Mouse (Mus musculus) forebrain, embryonic 12.5 days (tissue): Measurements from ENCODE around the gene Supt4a. TPM values are rescaled to one million over a fixed set of nuclear protein-coding genes. Genes with fewer than 3 reads are reported as not detected.

ENCODE experiments used
- ATAC-seq: fragments of 200-750 bp; cut with Nextera tagmentation; 2 replicates; pipeline ENCODE4 v1.8.0; 2017; ENCODE audit warnings: moderate TSS enrichment; ENCODE audit not compliant: low FRiP score
- H3K27ac ChIP-seq: fragments of 300-500 bp; sonication (generic); 2 replicates; pipeline ENCODE4 v1.5.1; 2016; ENCODE audit warnings: mild to moderate bottlenecking
- H3K27me3 ChIP-seq: fragments of 300-500 bp; sonication (generic); 2 replicates; pipeline ENCODE4 v1.6.1; 2016; ENCODE audit warnings: mild to moderate bottlenecking
- H3K36me3 ChIP-seq: fragments of 300-500 bp; sonication (generic); replicated peaks from 2 replicates; pipeline ENCODE4 v1.6.1; 2016; ENCODE audit warnings: mild to moderate bottlenecking
- H3K4me1 ChIP-seq: fragments of 300-500 bp; sonication (generic); 2 replicates; pipeline ENCODE4 v1.6.1; 2016
- H3K4me2 ChIP-seq: fragments of 300-500 bp; sonication (generic); 2 replicates; pipeline ENCODE4 v1.6.1; 2016; ENCODE audit warnings: mild to moderate bottlenecking, moderate library complexity
- H3K4me3 ChIP-seq: fragments of 300-500 bp; sonication (generic); replicated peaks from 2 replicates; pipeline ENCODE4 v1.5.1; 2016; ENCODE audit warnings: mild to moderate bottlenecking
- H3K9ac ChIP-seq: fragments of 300-500 bp; sonication (generic); 2 replicates; pipeline ENCODE4 v1.6.1; 2016; ENCODE audit warnings: mild to moderate bottlenecking
- H3K9me3 ChIP-seq: fragments of 300-500 bp; sonication (generic); 2 replicates; pipeline ENCODE4 v1.6.1; 2016
- WGBS: fragments of 180-500 bp; shearing (Covaris S2); methylation state at CpG from one replicate; pipeline ENCODE4 v1.1.7; 2016; 5-methylcytosine and 5-hydroxymethylcytosine counted together
- polyA plus RNA-seq: library from polyadenylated mRNA; unstranded; fragments of >200 nt; fragmentation: Nextera tagmentation; extraction: Ambion mirVana; gene quantifications from 2 replicates; pipeline ENCODE4 v1.2.1, GENCODE M21; 2016

Supt4a gene
- polyA plus RNA-seq, 1 experiment from 2014 or later = 137 TPM

DNA sequence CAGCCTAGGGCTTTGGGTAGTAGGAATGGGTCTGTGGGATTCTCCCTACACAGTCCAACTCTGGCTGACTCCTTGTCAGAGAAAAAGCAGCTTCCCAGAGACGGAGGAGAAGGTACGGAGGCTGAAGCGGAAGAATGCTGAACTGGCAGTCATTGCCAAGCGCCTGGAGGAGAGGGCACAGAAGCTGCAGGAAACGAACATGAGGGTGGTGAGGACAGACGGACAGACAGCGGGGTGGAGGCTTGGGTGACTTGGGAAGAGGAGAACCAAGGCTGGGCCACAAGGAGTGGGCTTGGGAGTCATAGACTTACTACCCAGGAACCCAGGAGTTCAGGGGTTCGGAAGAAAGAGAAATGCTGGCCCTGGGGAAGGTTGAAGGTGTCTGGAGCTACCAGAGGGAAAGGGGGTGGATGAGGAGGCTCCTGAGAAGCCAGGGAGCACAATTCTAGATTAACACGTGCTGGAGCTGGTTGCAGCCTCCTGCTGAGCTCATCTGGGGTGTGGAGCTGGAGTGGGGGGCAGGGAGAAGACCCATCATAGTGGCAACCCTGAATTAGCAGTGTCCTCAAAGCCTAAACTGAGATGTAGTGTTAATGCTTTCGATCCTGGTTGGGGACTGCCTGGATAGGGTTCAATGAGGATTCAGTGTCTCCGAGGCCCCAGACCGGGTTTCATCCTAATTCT is 25.5 kb downstream of the Supt4a start:
- ATAC-seq = no peak
- Histone ChIP-seq H3K4me3 (peak overlapping the region; percentile 67), H3K4me2 (peak overlapping the region; percentile 98), H3K9me3 (no peaks in the 10 kb centered on the region), H3K27me3 (peaks cover 60% of the 10 kb centered on the region), H3K36me3 (no peaks in the 10 kb centered on the region), H3K4me1 (peaks cover 59% of the 10 kb centered on the region), H3K27ac (peak overlapping the region; percentile 47), H3K9ac (peak overlapping the region; percentile 82)
- 41% methylated on average over 12 of the region's 12 CpGs for WGBS

GRCm38 (mm10) chr11:87763511-87763987 is 26.2 kb downstream of the Supt4a start:
- WGBS = 1% methylated on average over 17 of the region's 17 CpGs
- H3K4me1 ChIP-seq = peaks cover 59% of the 10 kb centered on the region
- peak overlapping the region; percentile 82 for H3K9ac ChIP-seq
- peak overlapping the region; percentile 67 for H3K4me3 ChIP-seq
- H3K9me3 ChIP-seq = no peaks in the 10 kb centered on the region
- ATAC-seq = peak; percentile 67
- peaks cover 4% of the 10 kb centered on the region; the same call in 1 of the 2 replicates for H3K36me3 ChIP-seq
- peaks cover 55% of the 10 kb centered on the region for H3K27me3 ChIP-seq
- peak overlapping the region; percentile 98 for H3K4me2 ChIP-seq
- peak overlapping the region; percentile 71 for H3K27ac ChIP-seq

GRCm38 (mm10) chr11:87763988-87764876 is 26.9 kb downstream of the Supt4a start:
- peak overlapping the region; percentile 82 for H3K9ac ChIP-seq
- peak; percentile 30 for ATAC-seq
- peak overlapping the region; percentile 67 for H3K4me3 ChIP-seq
- peak overlapping the region; percentile 98 for H3K4me2 ChIP-seq
- WGBS = under 1% methylated on average over 64 of the region's 65 CpGs
- peaks cover 59% of the 10 kb centered on the region for H3K4me1 ChIP-seq
- H3K36me3 ChIP-seq = peaks cover 6% of the 10 kb centered on the region; the same call in 1 of the 2 replicates
- H3K27ac ChIP-seq = peak overlapping the region; percentile 71
- no peaks in the 10 kb centered on the region for H3K9me3 ChIP-seq
- H3K27me3 ChIP-seq = peaks cover 55% of the 10 kb centered on the region

- 90% methylated on average over 4 of the region's 4 CpGs for WGBS
- Histone ChIP-seq H3K27ac (no peak overlapping the region), H3K9ac (no peak overlapping the region), H3K4me1 (peaks cover 18% of the 10 kb centered on the region), H3K4me3 (no peak overlapping the region), H3K27me3 (peaks cover 18% of the 10 kb centered on the region), H3K4me2 (no peak overlapping the region), H3K36me3 (peaks cover 21% of the 10 kb centered on the region; the same call in 1 of the 2 replicates), H3K9me3 (no peaks in the 10 kb centered on the region)
- ATAC-seq = no peak
Observed at GRCm38 (mm10) chr11:87768745-87769144, 31.4 kb downstream of the Supt4a start.

DNA sequence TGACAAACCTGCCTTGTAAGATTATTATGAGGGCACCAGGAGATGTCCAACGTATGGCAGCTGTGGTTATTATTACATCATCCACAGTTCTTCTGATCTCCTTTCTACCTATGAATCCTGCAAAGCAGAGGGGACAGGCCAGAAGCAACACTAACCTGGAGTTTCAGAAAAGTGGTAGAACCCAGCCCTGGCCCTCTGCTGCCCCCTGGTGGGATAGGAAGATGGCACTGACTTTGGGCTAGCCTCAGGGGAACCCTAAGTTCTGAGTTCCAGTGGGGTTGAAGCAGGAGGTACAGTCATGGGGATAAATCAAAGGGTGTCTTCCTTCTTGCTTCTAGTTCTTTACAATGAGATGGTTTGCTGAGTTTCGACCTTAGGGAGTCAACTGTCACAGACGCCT is 33.6 kb downstream of the Supt4a start:
- no peaks in the 10 kb centered on the region for H3K4me1 ChIP-seq
- ATAC-seq = no peak
- H3K9ac ChIP-seq = no peak overlapping the region
- 67% methylated on average over 3 of the region's 3 CpGs for WGBS
- H3K4me2 ChIP-seq = no peak overlapping the region
- no peak overlapping the region for H3K27ac ChIP-seq
- peaks cover 4% of the 10 kb centered on the region; the same call in 1 of the 2 replicates for H3K27me3 ChIP-seq
- H3K36me3 ChIP-seq = peaks cover 34% of the 10 kb centered on the region; the same call in 1 of the 2 replicates
- H3K4me3 ChIP-seq = no peak overlapping the region
- no peaks in the 10 kb centered on the region for H3K9me3 ChIP-seq

GRCm38 (mm10) chr11:87772354-87772753 is 35.0 kb downstream of the Supt4a start:
- no peak overlapping the region for H3K4me3 ChIP-seq
- H3K9ac ChIP-seq = no peak overlapping the region
- H3K9me3 ChIP-seq = no peaks in the 10 kb centered on the region
- peaks cover 5% of the 10 kb centered on the region; the same call in 1 of the 2 replicates for H3K27me3 ChIP-seq
- peaks cover under 1% of the 10 kb centered on the region; the same call in 1 of the 2 replicates for H3K4me1 ChIP-seq
- H3K27ac ChIP-seq = no peak overlapping the region
- H3K36me3 ChIP-seq = peaks cover 42% of the 10 kb centered on the region; the same call in 1 of the 2 replicates
- ATAC-seq = no peak
- no peak overlapping the region for H3K4me2 ChIP-seq
- WGBS = 92% methylated on average over 3 of the region's 3 CpGs

DNA sequence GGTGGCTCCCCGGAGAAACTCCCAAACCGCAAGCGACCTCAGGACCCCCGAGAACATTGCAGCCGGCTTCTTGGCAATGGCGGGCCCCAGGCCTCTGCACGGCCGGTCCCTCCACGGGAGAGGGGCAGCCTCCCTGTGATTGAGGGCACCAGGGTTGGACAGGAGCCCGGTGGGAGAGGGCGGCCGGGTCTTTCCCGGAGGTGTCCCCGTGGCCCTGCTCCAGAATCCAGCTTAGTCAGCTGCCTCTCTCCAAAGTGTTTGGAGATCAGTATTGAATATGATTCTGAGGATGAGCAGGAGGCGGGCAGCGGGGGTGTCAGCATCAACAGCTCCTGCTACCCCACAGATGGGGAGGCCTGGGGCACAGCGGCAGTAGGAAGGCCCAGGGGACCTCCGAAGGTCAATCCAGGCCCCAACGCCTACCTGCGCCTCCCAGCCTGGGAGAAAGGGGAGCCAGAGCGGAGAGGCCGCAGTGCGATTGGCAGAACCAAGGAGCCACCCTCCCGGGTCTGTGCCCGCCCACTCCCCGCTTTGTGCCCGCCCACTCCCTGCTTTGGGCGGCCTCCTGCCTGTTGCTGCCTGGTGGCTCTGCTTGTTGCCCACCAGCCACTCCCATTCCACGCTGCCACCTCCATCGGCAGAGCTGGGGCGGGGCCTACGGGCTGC is 40.9 kb downstream of the Supt4a start:
- peaks cover 9% of the 10 kb centered on the region; the same call in 1 of the 2 replicates for H3K27me3 ChIP-seq
- peaks cover 28% of the 10 kb centered on the region for H3K36me3 ChIP-seq
- no peaks in the 10 kb centered on the region for H3K9me3 ChIP-seq
- peaks cover 19% of the 10 kb centered on the region for H3K4me1 ChIP-seq
- peak overlapping the region; percentile 50 for H3K9ac ChIP-seq
- H3K4me3 ChIP-seq = peak overlapping the region; percentile 34
- H3K27ac ChIP-seq = peak overlapping the region; percentile 26; the same call in 1 of the 2 replicates
- peak overlapping the region; percentile 57 for H3K4me2 ChIP-seq
- 12% methylated on average over 32 of the region's 32 CpGs for WGBS
- ATAC-seq = peak; percentile 86

GRCm38 (mm10) chr11:87778915-87779314 is 41.6 kb downstream of the Supt4a start:
- 40% methylated on average over 12 of the region's 12 CpGs for WGBS
- Histone ChIP-seq H3K9me3 (no peaks in the 10 kb centered on the region), H3K9ac (peak overlapping the region; percentile 50; the same call in 1 of the 2 replicates), H3K4me2 (peak overlapping the region; percentile 57), H3K4me3 (0 out of 2 replicates have a peak overlapping the region, but pooled peaks have one; percentile 34), H3K27me3 (peaks cover 9% of the 10 kb centered on the region; the same call in 1 of the 2 replicates), H3K27ac (no peak overlapping the region), H3K36me3 (peaks cover 28% of the 10 kb centered on the region), H3K4me1 (peaks cover 19% of the 10 kb centered on the region)
- ATAC-seq = peak; percentile 31; the same call in 1 of the 2 replicates

DNA sequence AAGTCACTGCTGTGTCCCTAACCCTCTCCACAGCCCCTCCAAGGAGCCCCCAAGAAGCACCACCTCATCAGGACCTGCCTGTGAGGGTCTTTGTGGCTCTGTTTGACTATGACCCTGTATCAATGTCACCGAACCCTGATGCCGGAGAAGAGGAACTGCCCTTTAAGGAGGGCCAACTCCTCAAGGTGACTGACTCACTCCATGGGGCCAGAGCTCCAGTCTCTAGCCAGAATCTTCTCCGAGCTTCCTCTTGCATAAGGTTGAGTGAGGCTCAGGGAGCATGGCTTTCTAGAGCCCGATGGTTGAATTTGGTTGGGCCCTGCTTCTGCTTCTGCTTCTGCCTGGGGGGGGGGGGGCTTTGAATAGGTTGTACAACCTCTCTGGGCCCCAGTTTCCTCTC is 42.0 kb downstream of the Supt4a start:
- ATAC-seq = no peak
- 91% methylated on average over 4 of the region's 4 CpGs for WGBS
- H3K4me3 ChIP-seq = no peak overlapping the region
- no peak overlapping the region for H3K4me2 ChIP-seq
- peaks cover 19% of the 10 kb centered on the region for H3K4me1 ChIP-seq
- no peaks in the 10 kb centered on the region for H3K9me3 ChIP-seq
- H3K9ac ChIP-seq = no peak overlapping the region
- H3K27ac ChIP-seq = no peak overlapping the region
- H3K27me3 ChIP-seq = peaks cover 9% of the 10 kb centered on the region; the same call in 1 of the 2 replicates
- H3K36me3 ChIP-seq = peaks cover 28% of the 10 kb centered on the region

- peaks cover 19% of the 10 kb centered on the region for H3K4me1 ChIP-seq
- H3K27ac ChIP-seq = no peak overlapping the region
- no peak overlapping the region for H3K4me3 ChIP-seq
- H3K36me3 ChIP-seq = peaks cover 30% of the 10 kb centered on the region
- H3K9ac ChIP-seq = no peak overlapping the region
- no peaks in the 10 kb centered on the region for H3K9me3 ChIP-seq
- WGBS = 85% methylated on average over 8 of the region's 8 CpGs
- H3K27me3 ChIP-seq = peaks cover 9% of the 10 kb centered on the region; the same call in 1 of the 2 replicates
- no peak for ATAC-seq
- no peak overlapping the region for H3K4me2 ChIP-seq
Observed at GRCm38 (mm10) chr11:87780130-87780529, 42.8 kb downstream of the Supt4a start.

DNA sequence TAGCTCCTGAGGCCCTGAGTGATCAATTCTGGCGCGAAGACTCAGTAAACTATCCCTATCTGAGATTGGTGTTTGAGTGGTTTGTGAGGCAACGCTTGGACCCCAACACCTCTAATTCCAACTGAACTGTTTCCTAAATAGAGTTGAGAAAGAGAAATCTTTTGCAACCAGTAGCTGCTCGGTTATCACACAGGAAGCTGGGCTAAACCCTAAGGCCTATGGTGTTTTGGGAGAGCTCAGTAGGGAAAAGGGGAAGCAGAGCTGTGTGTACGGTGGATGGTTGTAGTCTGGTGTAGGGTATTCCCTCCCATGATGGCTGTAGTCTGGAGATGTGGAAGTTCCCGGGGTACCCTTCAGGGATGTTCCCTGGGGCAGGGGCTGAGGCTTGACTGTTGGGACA is 52.7 kb downstream of the Supt4a start:
- no peak overlapping the region for H3K27ac ChIP-seq
- H3K4me2 ChIP-seq = no peak overlapping the region
- ATAC-seq = no peak
- no peaks in the 10 kb centered on the region for H3K9me3 ChIP-seq
- no peaks in the 10 kb centered on the region for H3K4me1 ChIP-seq
- H3K9ac ChIP-seq = no peak overlapping the region
- 0 out of 2 replicates have a peak, but pooled peaks cover under 1% of the 10 kb centered on the region for H3K36me3 ChIP-seq
- 90% methylated on average over 6 of the region's 6 CpGs for WGBS
- H3K27me3 ChIP-seq = peaks cover 3% of the 10 kb centered on the region; the same call in 1 of the 2 replicates
- no peak overlapping the region for H3K4me3 ChIP-seq
